Mouse (Mus musculus): ENCODE measurements around the gene Arhgdia.

Arhgdia gene

DNA sequence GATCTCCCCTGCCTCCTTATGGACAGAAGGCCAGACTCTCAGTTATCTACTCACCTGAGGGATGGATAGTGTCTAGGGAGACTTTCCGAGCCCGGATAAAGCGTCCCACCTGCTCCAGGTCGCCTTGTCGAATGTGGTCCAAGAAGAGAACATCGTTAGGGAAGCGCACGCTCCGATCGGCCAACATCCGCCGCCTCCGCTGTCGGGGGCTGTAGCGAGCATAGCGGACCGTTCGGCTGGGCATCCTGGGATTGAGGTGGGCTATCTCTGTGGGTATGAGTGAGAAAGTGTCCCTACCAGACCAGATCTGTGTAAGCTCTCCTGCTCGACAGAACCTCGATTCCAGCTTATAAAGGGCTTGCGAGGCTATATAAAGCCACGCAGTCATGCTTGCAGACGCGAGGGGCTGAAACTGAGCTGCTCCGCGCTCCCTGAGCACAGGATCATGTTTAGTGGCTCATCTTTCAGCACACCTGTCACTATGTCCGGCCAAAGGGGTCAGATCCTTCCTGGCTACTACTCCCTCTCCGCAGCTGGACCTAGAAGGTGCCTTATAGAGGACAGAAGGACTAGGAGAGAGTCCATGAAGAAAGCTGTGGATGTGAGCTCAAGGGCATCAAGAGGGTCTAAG lies 30.5 kb downstream of the Arhgdia start, which contains the start of gene Ppp1r27:
TSS of gene Ppp1r27 (minus strand) at position 323 of the 631 bp plus-strand sequence.
- no peak for DNase-seq (ENCODE audit: low spot score in 2 of 2)

DNA sequence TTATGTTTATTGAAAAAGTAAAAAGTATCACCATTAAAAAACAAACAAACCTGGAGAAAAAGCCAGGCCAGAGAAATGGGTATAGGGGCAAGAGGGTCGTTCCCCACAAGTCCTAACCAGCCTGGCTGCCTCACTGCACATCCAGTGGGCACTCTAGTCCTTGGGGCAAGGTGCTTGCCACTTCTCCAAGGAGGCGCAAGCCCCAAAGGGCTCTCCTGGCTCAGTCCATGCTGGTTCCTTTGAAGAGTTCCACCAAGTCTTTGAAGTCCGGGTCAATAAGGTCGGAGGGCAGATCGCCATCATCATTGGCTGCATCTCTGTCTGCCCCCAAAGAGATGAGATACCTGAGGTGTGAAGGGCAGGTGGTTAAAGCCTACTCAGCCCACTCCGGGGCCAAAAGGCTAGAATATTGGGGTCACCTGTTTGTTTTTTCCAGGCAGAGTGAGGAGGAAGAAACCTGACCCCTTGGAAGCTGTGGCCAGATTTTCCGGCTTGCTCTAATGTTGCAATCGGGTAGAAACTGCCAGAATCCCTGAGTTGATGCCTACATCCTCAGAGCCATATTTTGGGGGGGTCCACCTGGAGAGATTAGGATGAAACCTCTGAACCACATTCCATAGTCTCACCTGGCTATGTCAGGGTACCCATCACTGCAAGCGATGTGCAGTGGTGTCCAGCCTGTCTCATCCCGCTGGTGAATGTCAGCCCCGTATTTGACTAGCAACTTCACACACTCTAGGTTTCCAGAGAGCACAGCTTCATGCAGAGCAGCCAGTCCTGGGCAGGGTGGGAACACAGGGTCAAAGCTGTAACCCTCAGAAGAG lies 31.2 kb downstream of the Arhgdia start:
- DNase-seq (ENCODE audit: low spot score in 2 of 2): no peak

DNA sequence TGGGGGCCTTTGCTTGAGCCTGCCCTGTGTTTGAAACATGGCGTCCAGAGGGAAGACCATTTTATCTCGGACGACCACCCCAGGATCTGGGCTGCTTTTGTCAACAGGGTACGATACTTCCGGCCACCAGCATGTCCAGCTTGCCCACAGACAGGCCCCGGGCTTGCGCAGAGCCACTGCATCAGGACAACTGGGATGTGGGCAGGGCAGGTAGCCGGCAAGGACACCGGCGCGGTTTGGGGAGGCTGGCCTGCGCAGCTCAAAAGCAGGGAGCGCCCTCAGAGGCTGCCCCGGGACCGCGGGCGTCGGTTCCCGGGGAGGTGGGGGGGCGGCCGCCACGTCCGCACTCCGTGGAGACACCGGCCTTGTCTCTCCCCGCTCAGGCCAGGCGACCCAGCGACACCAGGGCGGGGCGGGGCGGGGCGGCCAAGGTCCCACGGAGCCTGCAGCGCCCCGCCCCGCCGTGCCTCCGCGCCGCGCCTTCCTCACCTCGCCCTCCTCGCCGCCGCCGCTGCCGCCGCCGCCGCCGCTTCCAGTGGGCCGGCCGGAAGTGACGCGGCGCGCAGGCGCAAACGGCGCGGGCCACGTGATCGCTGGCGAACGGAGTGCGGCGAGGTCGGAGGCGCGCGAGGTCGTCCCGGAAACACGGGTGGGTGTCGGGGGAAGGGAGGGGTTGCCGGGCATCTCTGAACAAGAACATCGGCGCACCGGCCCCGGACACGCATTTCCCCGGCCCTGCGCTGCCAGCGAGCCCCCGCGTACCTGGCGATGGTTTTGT lies 32.1 kb downstream of the Arhgdia start, which contains the start of gene Mcrip1:
TSS of gene Mcrip1 (minus strand) at position 560 of the 778 bp plus-strand sequence.
- DNase-seq (ENCODE audit: low spot score in 2 of 2): peak; percentile 91 to 93

- DNase-seq (ENCODE audit: low spot score in 2 of 2): no peak
These were observed 32.6 kb downstream of the Arhgdia start for GRCm38 (mm10) chr11:120548786-120549167.

GRCm38 (mm10) chr11:120548214-120548613 lies 33.2 kb downstream of the Arhgdia start:
- no peak for DNase-seq (ENCODE audit: low spot score in 2 of 2)

- DNase-seq (ENCODE audit: low spot score in 2 of 2): no peak
These were observed 34.0 kb downstream of the Arhgdia start for GRCm38 (mm10) chr11:120547469-120547868.

GRCm38 (mm10) chr11:120545964-120546363 lies 35.5 kb downstream of the Arhgdia start:
- no peak for DNase-seq (ENCODE audit: low spot score in 2 of 2)

GRCm38 (mm10) chr11:120542376-120542775 lies 39.0 kb downstream of the Arhgdia start:
- no peak for DNase-seq (ENCODE audit: low spot score in 2 of 2)

- peak; percentile 43 to 69 for DNase-seq (ENCODE audit: low spot score in 2 of 2)
These were observed 39.5 kb downstream of the Arhgdia start for GRCm38 (mm10) chr11:120541907-120542306.

GRCm38 (mm10) chr11:120539285-120540014 lies 42.0 kb downstream of the Arhgdia start:
- no peak for DNase-seq (ENCODE audit: low spot score in 2 of 2)

DNA sequence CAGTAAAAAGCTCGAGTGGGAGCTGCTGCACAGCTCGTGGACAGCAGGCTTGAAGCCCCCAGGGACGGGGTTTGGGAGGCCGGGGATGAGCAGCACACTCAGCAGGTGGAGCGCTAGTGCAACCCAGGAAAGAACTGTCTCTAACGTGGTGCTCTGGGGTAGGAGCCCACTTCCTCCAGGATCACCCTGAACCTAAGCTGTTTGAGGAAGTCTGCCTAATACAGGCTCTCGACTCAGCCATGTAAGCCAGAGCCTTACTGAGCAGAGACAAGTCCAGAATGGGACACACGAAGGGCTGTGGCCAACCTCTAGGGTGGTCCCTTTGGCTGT lies 42.5 kb downstream of the Arhgdia start:
- no peak for DNase-seq (ENCODE audit: low spot score in 2 of 2)

- DNase-seq (ENCODE audit: low spot score in 2 of 2): peak; percentile 80 to 84
These were observed 42.9 kb downstream of the Arhgdia start for GRCm38 (mm10) chr11:120538485-120538884.

GRCm38 (mm10) chr11:120535804-120536203 lies 45.6 kb downstream of the Arhgdia start:
- no peak for DNase-seq (ENCODE audit: low spot score in 2 of 2)

- no peak for DNase-seq (ENCODE audit: low spot score in 2 of 2)
These were observed 46.3 kb downstream of the Arhgdia start for GRCm38 (mm10) chr11:120535145-120535544.

GRCm38 (mm10) chr11:120534093-120534492 lies 47.3 kb downstream of the Arhgdia start:
- no peak for DNase-seq (ENCODE audit: low spot score in 2 of 2)

- no peak for DNase-seq (ENCODE audit: low spot score in 2 of 2)
These were observed 49.8 kb downstream of the Arhgdia start for GRCm38 (mm10) chr11:120531646-120532045.

- no peak for DNase-seq (ENCODE audit: low spot score in 2 of 2)
These were observed 51.1 kb downstream of the Arhgdia start, which contains the start of gene Gcgr for GRCm38 (mm10) chr11:120530085-120530964. Gcgr (plus strand) TSS chr11:120530699.

DNA sequence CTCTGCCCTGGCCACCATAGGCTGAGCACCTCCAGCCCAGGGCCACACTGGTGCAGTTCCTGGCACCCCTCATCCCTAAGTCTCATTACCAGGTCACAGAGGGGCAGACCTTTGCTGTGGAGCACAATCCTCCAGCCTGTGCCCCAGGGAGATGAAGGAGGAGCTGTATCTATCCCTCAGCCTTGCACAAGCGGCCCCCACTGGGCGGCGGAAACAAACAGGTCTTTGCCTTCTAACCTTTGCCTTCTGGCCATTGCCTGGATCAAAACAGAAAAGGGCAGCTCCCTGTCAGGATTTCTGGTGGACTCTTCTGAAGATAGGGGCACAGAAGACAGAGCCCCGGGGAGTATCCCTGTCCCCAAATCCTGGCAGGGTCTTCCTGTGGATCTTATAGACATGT lies 52.5 kb downstream of the Arhgdia start:
- DNase-seq (ENCODE audit: low spot score in 2 of 2): no peak
